Mouse (Mus musculus) embryonic fibroblast, embryonic 13.5 days (primary cell): ENCODE results near the gene Slc4a4. TPM values are rescaled to one million over a fixed set of nuclear protein-coding genes. Genes with fewer than 3 reads are reported as not detected.

ENCODE experiments used
- H3K27ac ChIP-seq: 2 replicates; pipeline ENCODE4 v1.5.1; 2012; ENCODE audit warnings: low read length, control low read depth, inconsistent platforms; ENCODE audit not compliant: insufficient read depth
- H3K4me1 ChIP-seq: 2 replicates; pipeline ENCODE4 v1.6.1; 2011; ENCODE audit warnings: low read length; ENCODE audit not compliant: control insufficient read depth, insufficient read depth
- H3K4me3 ChIP-seq: 2 replicates; pipeline ENCODE4 v1.5.1; 2011; ENCODE audit warnings: mild to moderate bottlenecking, control low read depth, low read length; ENCODE audit not compliant: insufficient read depth
- CTCF ChIP-seq: IDR thresholded peaks from 2 replicates; pipeline ENCODE4 v1.5.1; 2011; ENCODE audit warnings: mild to moderate bottlenecking, control low read depth, low read length, moderate library complexity, borderline replicate concordance; ENCODE audit not compliant: insufficient read depth
- POLR2A ChIP-seq: IDR thresholded peaks from 2 replicates; pipeline ENCODE4 v1.6.1; 2011; ENCODE audit warnings: low read depth, mild to moderate bottlenecking, control low read depth, low read length, moderate library complexity
- polyA plus RNA-seq: library from polyadenylated mRNA; stranded (reverse); fragments of >200 nt; gene quantifications from 2 replicates; pipeline ENCODE4 v1.2.4, GENCODE M21; 2011; ENCODE audit warnings: low read depth; ENCODE audit not compliant: missing spikeins, insufficient read length

Gene Slc4a4
- polyA plus RNA-seq, 1 experiment, result 6.6 TPM

DNA sequence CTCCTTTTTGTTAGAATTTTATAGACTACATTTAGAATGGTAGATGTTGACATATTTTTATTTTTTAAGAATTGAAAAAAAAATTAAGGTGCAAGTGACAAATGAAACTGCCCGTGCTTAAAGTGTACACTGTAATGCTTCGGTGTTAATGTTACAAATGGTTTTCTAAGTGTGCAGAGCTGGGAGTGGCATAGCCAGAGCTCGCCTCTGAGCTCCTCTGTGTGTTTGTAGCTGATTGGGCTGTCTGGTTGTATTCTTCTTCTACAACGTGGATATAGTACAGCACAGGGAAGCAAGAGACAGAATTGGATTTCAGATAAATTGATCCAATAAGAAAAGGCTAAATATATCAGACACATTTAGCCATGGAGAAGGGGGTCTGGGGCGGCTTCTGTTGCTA is 343.0 kb downstream of the Slc4a4 start:
- Histone ChIP-seq H3K4me3 (no peak overlapping the region), H3K4me1 (no peaks in the 10 kb centered on the region), H3K27ac (no peak overlapping the region)
- TF ChIP-seq POLR2A (no peak), CTCF (no peak)

DNA sequence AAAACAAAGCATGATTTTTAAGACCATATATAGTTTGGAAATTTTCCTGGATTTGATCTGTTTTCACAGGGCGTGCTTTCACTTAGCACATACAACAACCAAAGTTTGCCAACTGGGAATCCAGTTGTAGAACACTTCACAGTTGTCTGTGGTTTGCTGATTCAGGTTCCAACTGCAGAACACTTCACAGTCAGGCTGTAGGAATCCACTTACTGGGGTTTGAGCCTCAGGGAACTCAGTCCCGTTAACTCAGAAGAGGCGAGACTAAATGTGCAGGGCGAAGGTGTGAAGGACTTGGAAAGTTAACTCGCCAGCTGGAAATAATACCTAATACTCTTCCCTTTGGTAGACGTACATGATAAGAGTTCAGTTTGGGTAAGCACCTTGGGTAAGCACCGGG is 345.7 kb downstream of the Slc4a4 start:
- no peak overlapping the region for H3K4me3 ChIP-seq
- no peak for TF ChIP-seq CTCF
- TF ChIP-seq POLR2A, result no peak
- peak overlapping the region; percentile 48; the same call in 1 of the 2 replicates for H3K27ac ChIP-seq
- no peaks in the 10 kb centered on the region for H3K4me1 ChIP-seq

DNA sequence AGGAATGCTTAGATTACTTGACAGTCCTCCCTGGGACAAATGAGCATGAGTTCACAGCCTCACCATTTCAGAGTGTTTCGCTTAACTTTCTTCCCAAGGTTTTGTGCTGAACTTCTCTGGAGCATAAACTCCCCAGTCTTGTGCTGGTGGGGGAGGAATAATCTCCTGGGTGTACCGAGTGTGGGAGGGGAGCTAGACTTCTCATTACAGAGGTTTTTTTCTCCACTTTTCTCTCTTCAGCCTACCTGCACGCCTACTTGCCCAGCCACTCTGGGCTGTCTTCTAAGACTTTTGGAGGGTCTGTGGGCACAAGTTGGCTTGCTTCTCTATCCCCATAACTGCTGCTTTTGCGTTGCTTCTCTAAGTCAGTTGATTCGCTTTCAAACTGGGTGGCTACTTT is 365.2 kb downstream of the Slc4a4 start:
- Histone ChIP-seq H3K27ac (no peak overlapping the region), H3K4me3 (no peak overlapping the region), H3K4me1 (no peaks in the 10 kb centered on the region)
- TF ChIP-seq CTCF (no peak), POLR2A (no peak)

DNA sequence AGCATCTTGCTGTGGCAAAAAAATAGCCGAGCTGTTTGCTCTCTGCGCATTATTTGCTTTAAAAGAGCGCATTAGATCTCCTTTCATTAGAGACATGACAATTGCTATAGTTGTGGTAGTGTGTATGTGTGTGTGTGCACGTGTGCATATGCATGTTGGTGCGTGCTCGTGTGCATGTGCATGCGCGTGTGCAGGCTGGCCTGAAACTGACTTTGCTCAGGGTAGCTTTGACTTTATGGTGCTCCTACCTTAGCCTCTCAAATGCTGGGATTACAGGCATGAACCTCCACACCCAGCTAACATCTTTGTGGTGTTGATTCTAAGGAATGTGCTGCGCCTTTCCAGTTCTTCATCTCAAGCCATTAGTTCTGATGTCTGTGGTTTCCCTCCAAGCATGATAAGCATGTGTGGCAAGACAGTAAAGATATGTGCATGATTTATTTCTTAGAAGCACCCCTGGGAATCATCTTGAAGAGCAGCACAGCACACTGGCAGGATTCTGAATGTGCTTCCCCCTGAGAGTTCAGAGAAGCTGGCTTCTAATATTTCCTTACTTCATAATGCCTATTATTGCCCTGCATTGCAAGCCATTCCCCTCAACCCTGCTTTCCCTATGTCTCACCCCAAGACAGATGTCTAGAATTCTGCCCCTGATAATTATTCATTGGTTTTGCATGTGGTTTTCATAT is 373.3 kb downstream of the Slc4a4 start:
- no peak for TF ChIP-seq CTCF
- TF ChIP-seq POLR2A, result no peak
- no peaks in the 10 kb centered on the region for H3K4me1 ChIP-seq
- no peak overlapping the region for H3K4me3 ChIP-seq
- no peak overlapping the region for H3K27ac ChIP-seq

DNA sequence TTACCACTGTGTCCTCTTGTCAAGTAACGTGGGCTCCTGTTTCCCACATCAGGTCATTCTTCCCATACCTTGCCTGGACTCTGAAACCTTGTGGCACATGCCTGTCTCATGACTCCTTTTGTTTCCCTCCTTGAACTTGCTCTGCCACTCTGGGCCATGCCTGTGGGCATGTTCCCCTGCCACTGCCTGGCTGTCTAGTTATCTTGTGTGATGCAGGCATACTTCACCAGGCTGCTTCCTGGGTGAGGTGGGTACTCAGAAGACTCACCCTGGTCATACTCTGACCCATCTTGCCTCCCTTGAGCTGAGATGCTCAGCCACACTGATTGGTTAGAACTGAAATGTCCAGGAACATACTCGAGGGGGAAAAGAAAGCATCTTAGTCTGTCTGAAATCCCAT is 390.4 kb downstream of the Slc4a4 start:
- Histone ChIP-seq H3K4me1 (peaks cover 2% of the 10 kb centered on the region; the same call in 1 of the 2 replicates), H3K4me3 (no peak overlapping the region), H3K27ac (no peak overlapping the region)
- TF ChIP-seq POLR2A, result no peak
- no peak for TF ChIP-seq CTCF

DNA sequence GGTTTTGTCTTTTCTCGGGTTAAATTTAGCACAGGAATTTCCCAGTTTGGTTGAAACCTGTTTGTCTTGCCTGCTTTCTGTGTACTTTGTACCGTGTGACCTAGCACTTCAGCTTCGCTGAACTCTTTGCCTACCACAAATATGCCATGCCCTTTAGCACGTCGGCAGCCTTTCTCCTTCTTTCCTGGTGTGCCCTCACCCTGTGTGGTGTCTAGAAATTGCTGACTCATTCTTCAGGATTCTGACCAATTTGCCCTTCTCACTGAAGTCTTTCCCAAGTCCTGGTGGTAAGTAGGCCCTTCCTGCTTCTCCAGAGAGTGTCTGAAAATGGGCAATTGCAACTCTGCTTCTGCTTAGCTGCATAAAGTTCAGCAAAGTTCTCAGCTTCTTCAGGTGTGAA is 391.0 kb downstream of the Slc4a4 start:
- TF ChIP-seq POLR2A, result no peak
- no peak for TF ChIP-seq CTCF
- Histone ChIP-seq H3K4me3 (no peak overlapping the region), H3K4me1 (peaks cover 2% of the 10 kb centered on the region; the same call in 1 of the 2 replicates), H3K27ac (no peak overlapping the region)

DNA sequence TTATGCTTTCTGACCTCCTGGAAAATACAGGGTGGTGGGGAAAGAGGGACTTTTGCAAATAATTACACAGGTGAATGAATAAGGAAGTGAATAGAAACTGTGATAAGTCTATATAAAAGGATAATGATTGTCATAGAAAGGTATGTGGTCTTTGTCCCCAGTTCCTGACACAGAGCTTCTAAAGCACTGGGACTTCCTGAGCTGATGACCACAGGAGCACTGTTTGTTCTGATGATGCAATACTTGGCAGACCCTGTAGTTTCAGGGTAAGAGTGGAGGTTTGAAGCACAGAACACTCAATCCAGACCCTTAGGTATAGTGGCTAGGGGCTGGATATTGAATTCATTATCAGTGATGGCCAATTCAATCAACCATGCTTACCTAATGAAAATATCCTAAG is 391.7 kb downstream of the Slc4a4 start:
- Histone ChIP-seq H3K4me3 (no peak overlapping the region), H3K4me1 (peaks cover 2% of the 10 kb centered on the region; the same call in 1 of the 2 replicates), H3K27ac (no peak overlapping the region)
- TF ChIP-seq POLR2A (no peak), CTCF (no peak)

DNA sequence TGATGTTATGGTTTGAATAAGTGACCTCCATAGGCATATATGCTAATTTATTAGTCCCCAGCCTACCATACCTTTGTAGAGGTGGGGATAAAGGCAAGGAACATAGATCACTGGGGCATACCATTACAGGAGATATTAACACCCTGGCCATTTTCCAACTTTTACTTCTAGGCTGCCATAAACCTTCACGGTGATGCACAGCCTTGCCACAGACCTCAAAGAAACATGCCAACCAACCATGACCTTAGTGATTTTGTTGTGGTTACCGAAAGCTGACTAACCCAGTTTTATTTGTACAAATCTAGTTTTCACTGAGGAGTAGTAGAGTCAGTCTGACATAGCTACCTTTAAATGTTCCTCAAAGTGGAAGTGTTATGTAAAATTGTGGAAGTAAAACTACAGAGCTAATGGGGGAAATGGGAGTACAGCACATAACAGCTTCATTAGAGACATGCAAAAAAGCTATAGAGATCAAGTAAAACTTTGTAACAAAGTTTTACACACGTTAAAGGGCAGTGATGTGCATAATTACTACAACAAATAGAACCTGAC is 393.8 kb downstream of the Slc4a4 start:
- Histone ChIP-seq H3K4me3 (no peak overlapping the region), H3K4me1 (peaks cover 2% of the 10 kb centered on the region; the same call in 1 of the 2 replicates), H3K27ac (no peak overlapping the region)
- TF ChIP-seq POLR2A, result no peak
- TF ChIP-seq CTCF, result no peak

Other genes with a start within 250 kb of the Slc4a4 start
- gene Grsf1, start 210.6 kb upstream of the Slc4a4 start, polyA plus RNA-seq, result 83.0 and 102 TPM in 2 replicates
- gene Mob1b, start 166.0 kb upstream of the Slc4a4 start, polyA plus RNA-seq, result 37.3 and 42.1 TPM in 2 replicates
- gene Dck, start 121.8 kb upstream of the Slc4a4 start, polyA plus RNA-seq, result 19.4 and 21.6 TPM in 2 replicates